Mouse (Mus musculus) myocyte (in vitro differentiated cells): ENCODE results near the gene Tsc22d2.

ENCODE experiments used
- CEBPB ChIP-seq: IDR thresholded peaks from 2 replicates; pipeline ENCODE4 v1.6.1; 2011; ENCODE audit warnings: mild to moderate bottlenecking, moderate library complexity; ENCODE audit not compliant: poor library complexity, insufficient read depth, severe bottlenecking
- E2F4 ChIP-seq: IDR thresholded peaks from one replicate; pipeline ENCODE4 v1.6.1; 2011; ENCODE audit warnings: mild to moderate bottlenecking, control low read depth, moderate library complexity; ENCODE audit not compliant: insufficient read depth
- MAX ChIP-seq: IDR thresholded peaks from one replicate; pipeline ENCODE4 v1.6.1; 2011; ENCODE audit warnings: low read depth, mild to moderate bottlenecking, control low read depth
- MYOD1 ChIP-seq, 3 experiments: IDR thresholded peaks; one replicate each; pipeline ENCODE4 v1.6.1; 2011; ENCODE audit warnings: control low read depth in 2 of 3, low read depth in 2 of 3, mild to moderate bottlenecking in 2 of 3, moderate library complexity in 1 of 3; ENCODE audit not compliant: insufficient read length in 2 of 3, control insufficient read depth in 1 of 3
- MYOG ChIP-seq, 3 experiments: IDR thresholded peaks; one replicate each; pipeline ENCODE4 v1.6.1; 2011; ENCODE audit warnings: control low read depth in 2 of 3, low read depth in 2 of 3, mild to moderate bottlenecking in 2 of 3; ENCODE audit not compliant: insufficient read length in 2 of 3, control insufficient read depth in 1 of 3, insufficient read depth in 1 of 3
- POLR2A ChIP-seq: IDR thresholded peaks from one replicate; pipeline ENCODE4 v1.6.1; 2011; ENCODE audit warnings: low read depth, mild to moderate bottlenecking, control low read depth, moderate library complexity; ENCODE audit not compliant: insufficient read length
- POLR2AphosphoS2 ChIP-seq: IDR thresholded peaks from one replicate; pipeline ENCODE4 v1.6.1; 2011; ENCODE audit warnings: low read depth, control low read depth; ENCODE audit not compliant: insufficient read length
- REST ChIP-seq: IDR thresholded peaks from one replicate; pipeline ENCODE4 v1.6.1; 2011; ENCODE audit warnings: mild to moderate bottlenecking, control low read depth, moderate library complexity; ENCODE audit not compliant: insufficient read depth, insufficient read length
- SRF ChIP-seq: IDR thresholded peaks from one replicate; pipeline ENCODE4 v1.6.1; 2011; ENCODE audit warnings: low read depth; ENCODE audit not compliant: control insufficient read depth, insufficient read length
- USF1 ChIP-seq: IDR thresholded peaks from one replicate; pipeline ENCODE4 v1.6.1; 2011; ENCODE audit warnings: low read depth, mild to moderate bottlenecking, control low read depth, moderate library complexity

DNA sequence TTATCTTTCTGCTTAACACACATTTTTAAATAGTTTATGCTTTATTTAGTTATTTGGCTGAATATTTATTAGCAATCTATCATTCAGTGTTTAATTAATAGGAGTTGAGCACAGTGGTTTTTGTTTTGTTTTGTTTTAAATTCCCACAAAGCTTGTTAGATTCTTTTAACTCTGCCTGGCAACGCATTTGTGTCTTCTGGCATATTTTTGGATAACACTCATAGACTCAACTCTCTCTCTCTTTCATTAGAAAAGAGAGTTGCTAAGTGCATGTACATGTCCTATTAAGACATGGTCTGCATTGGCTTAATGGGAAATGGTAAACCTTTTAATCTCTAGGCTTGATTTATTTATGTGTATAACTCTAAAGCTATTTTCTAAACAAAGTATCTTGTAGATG is 14.3 kb downstream of the Tsc22d2 start:
- TF ChIP-seq MYOD1 (IDR thresholded peaks at IDR 0.05; ENCODE audit: control insufficient read depth in 1 of 3, insufficient read length in 2 of 3, low read depth in 2 of 3), result no peak
- TF ChIP-seq MAX, result no peak
- no peak for TF ChIP-seq POLR2A
- no peak for TF ChIP-seq E2F4
- TF ChIP-seq SRF, result no peak
- TF ChIP-seq POLR2AphosphoS2, result no peak
- TF ChIP-seq CEBPB, result no peak
- TF ChIP-seq USF1, result no peak
- TF ChIP-seq REST, result no peak
- no peak for TF ChIP-seq MYOG (IDR thresholded peaks at IDR 0.05; ENCODE audit: control insufficient read depth in 1 of 3, insufficient read depth in 1 of 3, insufficient read length in 2 of 3, low read depth in 2 of 3)
